Mouse (Mus musculus) heart, postnatal 25 days (tissue): ENCODE measurements around the gene Cbs. TPM values are rescaled to one million over a fixed set of nuclear protein-coding genes. Genes with fewer than 3 reads are reported as not detected.

ENCODE experiments used
- DNase-seq: peaks from one replicate; pipeline ENCODE4 v3.0.0; 2022; ENCODE audit warnings: low spot score
- intact Hi-C: fragments of 180-260 bp; cut with DNase I; formaldehyde crosslinking; loops from one replicate; pipeline ENCODE4 v1.15.1; 2025
- microRNA-seq: library from miRNA; unstranded; fragments of <30 nt; microRNA quantifications from one replicate; pipeline ENCODE4 v1.2.0, GENCODE M21; 2022
- total RNA-seq, 2 experiments: library from RNA; stranded (reverse); gene quantifications; 2 replicates each; pipeline ENCODE4 v1.2.3; 2021

Gene Cbs
- total RNA-seq, 2 experiments from 2014 or later = 1.6 to 2.6 TPM

DNA sequence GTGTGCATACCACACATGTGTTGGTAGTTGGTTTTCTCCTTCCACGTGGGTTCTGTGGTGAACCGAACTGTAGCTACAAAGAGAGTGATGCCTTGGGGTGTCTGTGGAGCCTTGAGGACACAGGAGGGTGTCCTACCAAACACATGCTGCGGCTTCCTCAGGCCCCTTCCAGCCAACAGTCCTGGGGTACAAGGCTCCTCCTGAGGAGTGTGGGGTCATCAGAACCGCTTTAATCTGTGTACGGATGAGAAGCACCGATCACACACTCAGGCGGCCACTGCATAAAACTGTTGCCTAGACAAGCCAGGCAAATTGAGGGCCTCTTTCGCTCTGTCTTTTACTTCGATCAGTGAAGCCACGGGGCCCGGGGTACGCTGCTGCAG lies 73.4 kb downstream of the Cbs start:
- intact Hi-C loops = no loop called here
- no peak for DNase-seq

GRCm38 (mm10) chr17:31559021-31559789 lies 77.8 kb downstream of the Cbs start:
- no peak for DNase-seq
- intact Hi-C loops = no loop called here

Small RNA genes lying within 50 kb of the gene (microRNA-seq; reads per million reads assigned to microRNA genes)
- not detected for gene Gm24970

Other genes with a start within 250 kb of the Cbs start
- gene Wdr4, start 117.3 kb downstream of the Cbs start, total RNA-seq = 1 to 10 TPM; 5.7 to 7.4 TPM
- gene Ndufv3, start 117.1 kb downstream of the Cbs start, total RNA-seq = 1,000 to 10,000 TPM; 1,413 to 1,444 TPM
- gene Pknox1, start 72.5 kb downstream of the Cbs start, total RNA-seq = 10 to 100 TPM in 1 of 2 experiments, 1 to 10 TPM in 1; 9.9 to 14.6 TPM
- gene U2af1, start 21.7 kb upstream of the Cbs start, total RNA-seq = 10 to 100 TPM; 70.7 to 70.9 TPM
- not detected for gene Cryaa, start 40.6 kb upstream of the Cbs start, total RNA-seq
- gene Sik1, start 218.6 kb upstream of the Cbs start, total RNA-seq = 10 to 100 TPM; 18.7 to 29.0 TPM